Mouse (Mus musculus) kidney, adult 10 weeks (tissue): Measurements from ENCODE around the gene Ttbk1. TPM values are rescaled to one million over a fixed set of nuclear protein-coding genes. Genes with fewer than 3 reads are reported as not detected.

ENCODE experiments used
- polyA plus RNA-seq: library from polyadenylated mRNA; stranded (reverse); fragments of 350-450 nt; fragmentation: Illumina TruSeq; extraction: RNeasy Lipid Tissue Mini Kit (QIAGEN cat#74804); gene quantifications from one replicate; pipeline ENCODE4 v1.2.3, GENCODE M21; 2014; ENCODE audit warnings: low read depth, low replicate concordance

Ttbk1 gene
- polyA plus RNA-seq = 0.20 TPM

DNA sequence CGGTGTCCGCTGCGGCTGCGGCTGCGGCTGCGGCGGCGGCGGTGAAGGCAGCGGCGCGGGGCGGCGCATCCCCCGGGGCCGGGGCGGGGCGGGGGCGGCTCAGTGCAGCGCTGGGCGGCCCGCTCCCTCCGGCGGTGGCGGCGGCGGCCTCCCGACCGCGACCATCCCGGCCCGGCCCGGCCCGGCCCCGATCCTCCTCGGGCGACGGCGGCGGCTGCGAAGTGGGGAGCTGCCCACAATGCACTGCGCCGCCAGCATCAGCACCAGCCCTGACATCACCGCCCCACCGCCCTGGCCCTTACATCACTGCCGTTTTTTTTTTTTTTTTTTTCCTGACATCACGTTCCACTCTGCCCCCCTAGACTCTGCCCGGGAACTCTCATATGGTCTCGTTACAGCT is at the start of gene Ttbk1:
Gene Ttbk1 (minus strand): TSS at position 245 of the 400 bp plus-strand sequence.

DNA sequence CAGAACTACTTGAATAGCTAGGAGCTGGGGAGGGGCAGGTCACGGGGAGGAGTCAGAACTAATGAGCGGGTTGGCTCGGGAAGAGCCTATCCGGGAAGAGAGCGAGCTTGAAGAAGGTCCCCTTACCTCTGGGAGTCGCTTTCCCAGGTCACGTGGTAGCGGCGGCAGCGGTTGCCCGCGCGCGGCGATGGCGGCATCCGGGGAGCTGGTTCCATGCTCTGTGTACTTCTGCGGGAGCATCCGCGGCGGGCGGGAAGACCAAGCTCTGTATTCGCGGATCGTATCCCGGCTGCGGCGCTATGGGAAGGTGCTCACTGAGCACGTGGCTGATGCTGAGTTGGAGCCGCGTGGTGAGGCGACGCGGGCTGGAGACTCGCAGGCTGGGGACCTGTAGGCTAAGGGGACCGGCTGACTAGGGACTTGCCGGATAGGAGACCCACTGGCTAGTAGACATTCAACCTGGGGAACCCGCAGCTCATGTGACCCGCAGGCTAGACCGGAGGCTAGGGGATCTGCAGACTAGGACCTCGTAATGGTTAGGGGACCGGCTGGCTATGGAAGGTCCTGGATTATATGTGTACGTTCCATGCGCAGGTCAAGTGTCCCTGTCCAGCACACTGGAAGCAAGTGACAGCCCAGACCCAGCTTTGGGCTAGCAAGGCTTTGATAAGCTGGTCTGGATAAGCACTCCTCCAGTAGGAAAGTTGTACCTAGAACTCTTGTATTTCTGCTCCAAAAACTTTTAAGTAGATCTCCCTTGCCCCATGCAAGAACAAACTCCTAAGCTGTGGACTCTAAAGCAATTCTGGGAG is 9.4 kb upstream of the Ttbk1 start, which contains the start of gene Dnph1:
Gene Dnph1 (plus strand): TSS at position 89 of the 812 bp plus-strand sequence.

DNA sequence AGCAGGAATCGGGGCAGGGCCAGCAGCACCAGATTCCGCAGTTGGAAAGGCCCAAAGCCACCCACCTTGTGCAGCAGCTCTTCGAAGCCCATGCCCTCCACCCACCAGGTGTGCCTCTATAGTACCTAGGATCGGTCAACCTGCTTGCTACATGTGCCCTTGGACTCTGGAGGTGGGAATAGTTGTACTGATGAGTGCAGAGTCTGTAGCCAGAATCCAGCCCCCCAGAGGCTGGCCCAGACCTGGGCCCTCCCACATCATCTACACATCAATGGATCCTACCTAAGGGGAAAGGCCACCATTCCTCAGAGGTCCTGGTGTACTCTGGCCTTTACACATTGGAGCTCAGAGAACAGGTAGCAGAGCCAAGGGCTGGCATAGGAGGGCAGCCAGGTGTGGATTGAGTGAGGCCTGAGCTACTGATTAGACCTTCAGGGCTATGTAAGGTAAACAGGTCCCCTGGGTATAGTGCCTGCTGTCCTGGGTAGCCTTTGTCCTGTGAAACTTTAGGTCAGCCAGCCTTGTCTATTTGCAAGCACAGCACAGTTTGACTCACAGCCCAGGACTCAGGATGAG is 49.1 kb downstream of the Ttbk1 start, which contains the start of gene Slc22a7:
Gene Slc22a7 (minus strand): TSS at position 160 of the 576 bp plus-strand sequence.

DNA sequence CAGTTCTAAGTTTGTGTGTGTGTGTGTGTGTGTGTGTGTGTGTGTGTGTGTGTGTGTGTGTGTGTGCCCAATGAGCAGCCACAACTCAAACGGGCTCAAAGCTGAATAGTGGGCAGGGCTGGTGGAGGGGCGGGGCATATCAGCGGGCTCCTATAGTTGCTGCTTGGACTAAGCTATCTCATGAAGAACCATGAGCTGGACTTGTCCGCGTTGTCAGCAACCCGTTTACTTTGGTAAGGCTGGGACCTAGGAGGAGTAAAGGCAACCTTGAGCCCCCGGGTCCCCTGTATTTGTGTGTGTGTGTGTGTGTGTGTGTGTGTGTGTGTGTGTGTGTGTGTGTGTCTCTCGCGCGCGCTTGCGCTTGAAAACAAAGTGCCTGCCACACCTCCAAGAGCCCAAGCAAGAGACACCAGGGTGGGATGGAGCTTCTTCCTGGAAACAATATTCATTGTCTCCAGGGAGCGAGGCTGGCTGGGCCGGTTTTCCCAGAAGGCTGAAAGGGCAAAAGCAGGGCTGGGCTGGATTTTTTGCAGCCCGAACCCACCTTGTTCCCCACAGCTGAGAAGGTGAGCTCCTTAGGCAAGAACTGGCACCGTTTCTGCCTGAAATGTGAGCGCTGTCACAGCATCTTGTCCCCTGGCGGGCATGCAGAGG is 58.6 kb downstream of the Ttbk1 start, which contains the start of gene Crip3:
Gene Crip3 (plus strand): TSS at position 166 of the 654 bp plus-strand sequence.

Other genes starting within 250 kb of the Ttbk1 start
- gene Polr1c, start 239.6 kb downstream of the Ttbk1 start, polyA plus RNA-seq = 4.5 TPM
- gene Yipf3, start 239.6 kb downstream of the Ttbk1 start, polyA plus RNA-seq = 1.7 TPM
- not detected for gene Lrrc73, start 234.1 kb downstream of the Ttbk1 start, polyA plus RNA-seq
- gene Tjap1, start 204.6 kb downstream of the Ttbk1 start, polyA plus RNA-seq = not detected
- not detected for gene Dlk2, start 190.3 kb downstream of the Ttbk1 start, polyA plus RNA-seq
- 0.36 TPM for gene Abcc10, start 159.3 kb downstream of the Ttbk1 start, polyA plus RNA-seq
- 54.2 TPM for gene Zfp318, start 103.9 kb downstream of the Ttbk1 start, polyA plus RNA-seq
- not detected for gene Crip3, start 58.7 kb downstream of the Ttbk1 start, polyA plus RNA-seq
- gene Slc22a7, start 49.2 kb downstream of the Ttbk1 start, polyA plus RNA-seq = 9.3 TPM
- gene Dnph1, start 9.0 kb upstream of the Ttbk1 start, polyA plus RNA-seq = 7.3 TPM
- gene Cul9, start 58.7 kb upstream of the Ttbk1 start, polyA plus RNA-seq = 3.1 TPM
- gene Srf, start 68.5 kb upstream of the Ttbk1 start, polyA plus RNA-seq = not detected
- gene Ptk7, start 141.8 kb upstream of the Ttbk1 start, polyA plus RNA-seq = 0.16 TPM
- gene Klc4, start 158.3 kb upstream of the Ttbk1 start, polyA plus RNA-seq = 0.36 TPM
- gene Mrpl2, start 158.6 kb upstream of the Ttbk1 start, polyA plus RNA-seq = 2.3 TPM
- gene Cul7, start 162.7 kb upstream of the Ttbk1 start, polyA plus RNA-seq = 0.12 TPM
- 2.3 TPM for gene Rrp36, start 186.7 kb upstream of the Ttbk1 start, polyA plus RNA-seq
- gene Mea1, start 191.1 kb upstream of the Ttbk1 start, polyA plus RNA-seq = 5.7 TPM
- 3.4 TPM for gene Klhdc3, start 193.2 kb upstream of the Ttbk1 start, polyA plus RNA-seq
- 6.3 TPM for gene Ppp2r5d, start 217.4 kb upstream of the Ttbk1 start, polyA plus RNA-seq
- 0.81 TPM for gene Pex6, start 223.8 kb upstream of the Ttbk1 start, polyA plus RNA-seq
- 0.44 TPM for gene Gnmt, start 241.5 kb upstream of the Ttbk1 start, polyA plus RNA-seq